Mouse (Mus musculus) ES-E14 (cell line): Measurements from ENCODE around the gene 9930111J21Rik2. TPM values are rescaled to one million over a fixed set of nuclear protein-coding genes. Genes with fewer than 3 reads are reported as not detected.

Experiments
- DNase-seq: peaks from one replicate; pipeline ENCODE4 v3.0.0-alpha.2; 2013; ENCODE audit warnings: low read depth, low spot score
- H3K27ac ChIP-seq: 2 replicates; pipeline ENCODE4 v1.5.1; 2012; ENCODE audit warnings: low read depth, mild to moderate bottlenecking, low read length, moderate library complexity, mixed read lengths; ENCODE audit not compliant: poor library complexity, insufficient read depth, severe bottlenecking
- H3K36me3 ChIP-seq: 2 replicates; pipeline ENCODE4 v1.6.1; 2012; ENCODE audit warnings: mild to moderate bottlenecking, low read length, moderate library complexity, mixed read lengths; ENCODE audit not compliant: control insufficient read depth, poor library complexity, insufficient read depth, severe bottlenecking
- H3K4me1 ChIP-seq, 2 experiments: fragments of 150-350 bp in 1 of 2; sonication (generic) in 1 of 2; 2 replicates each; pipeline ENCODE4 v1.6.1; 2012; ENCODE audit warnings: low read length in 2 of 2, mild to moderate bottlenecking in 1 of 2, mixed read lengths in 1 of 2; ENCODE audit not compliant: control insufficient read depth in 2 of 2, insufficient read depth in 2 of 2, poor library complexity in 1 of 2
- H3K4me3 ChIP-seq, 2 experiments: fragments of 150-350 bp in 1 of 2; sonication (generic) in 1 of 2; 2 replicates each; pipeline ENCODE4 v1.5.1; 2012; ENCODE audit warnings: low read length in 2 of 2, low read depth in 1 of 2, mild to moderate bottlenecking in 1 of 2, mixed read lengths in 1 of 2; ENCODE audit not compliant: insufficient read depth in 1 of 2, poor library complexity in 1 of 2, severe bottlenecking in 1 of 2
- H3K9ac ChIP-seq: 2 replicates; pipeline ENCODE4 v1.6.1; 2012; ENCODE audit warnings: low read depth, mild to moderate bottlenecking, low read length, mixed read lengths; ENCODE audit not compliant: poor library complexity, insufficient read depth, severe bottlenecking
- H3K9me3 ChIP-seq: fragments of 150-350 bp; sonication (generic); 2 replicates; pipeline ENCODE4 v1.6.1; 2012; ENCODE audit warnings: low read depth, mild to moderate bottlenecking, low read length; ENCODE audit not compliant: control insufficient read depth, insufficient read depth
- CHD2 ChIP-seq: IDR thresholded peaks from 2 replicates; pipeline ENCODE4 v1.6.1; 2014; ENCODE audit warnings: mild to moderate bottlenecking, low read depth, low read length, inconsistent platforms
- HCFC1 ChIP-seq: IDR thresholded peaks from 2 replicates; pipeline ENCODE4 v1.6.1; 2012; ENCODE audit warnings: low read length, inconsistent platforms, borderline replicate concordance; ENCODE audit not compliant: insufficient read depth
- MAFK ChIP-seq: IDR thresholded peaks from 2 replicates; pipeline ENCODE4 v1.6.1; 2014; ENCODE audit warnings: mild to moderate bottlenecking, low read depth, low read length, inconsistent platforms; ENCODE audit not compliant: insufficient read depth
- ZC3H11A ChIP-seq: IDR thresholded peaks from 2 replicates; pipeline ENCODE4 v1.6.1; 2012; ENCODE audit warnings: low read depth, mild to moderate bottlenecking, inconsistent platforms, low read length, borderline replicate concordance
- ZNF384 ChIP-seq: IDR thresholded peaks from 2 replicates; pipeline ENCODE4 v1.6.1; 2012; ENCODE audit warnings: low read depth, low read length, inconsistent platforms
- in situ Hi-C, 2 experiments: fragments of 600-800 bp; cut with MboI; formaldehyde crosslinking; loops; one replicate each; pipeline ENCODE4 v1.15.1; 2025; ENCODE audit warnings: low sequenced_read_pairs in 2 of 2, inconsistent platforms in 1 of 2; ENCODE audit not compliant: unreplicated experiment in 2 of 2
- total RNA-seq: library from RNA; depleted of rRNA; stranded (reverse); fragments of 300-350 nt; gene quantifications from 2 replicates; pipeline ENCODE4 v1.2.3, GENCODE M21; 2012

Gene 9930111J21Rik2
- total RNA-seq, 1 experiment: 0.54 TPM

DNA sequence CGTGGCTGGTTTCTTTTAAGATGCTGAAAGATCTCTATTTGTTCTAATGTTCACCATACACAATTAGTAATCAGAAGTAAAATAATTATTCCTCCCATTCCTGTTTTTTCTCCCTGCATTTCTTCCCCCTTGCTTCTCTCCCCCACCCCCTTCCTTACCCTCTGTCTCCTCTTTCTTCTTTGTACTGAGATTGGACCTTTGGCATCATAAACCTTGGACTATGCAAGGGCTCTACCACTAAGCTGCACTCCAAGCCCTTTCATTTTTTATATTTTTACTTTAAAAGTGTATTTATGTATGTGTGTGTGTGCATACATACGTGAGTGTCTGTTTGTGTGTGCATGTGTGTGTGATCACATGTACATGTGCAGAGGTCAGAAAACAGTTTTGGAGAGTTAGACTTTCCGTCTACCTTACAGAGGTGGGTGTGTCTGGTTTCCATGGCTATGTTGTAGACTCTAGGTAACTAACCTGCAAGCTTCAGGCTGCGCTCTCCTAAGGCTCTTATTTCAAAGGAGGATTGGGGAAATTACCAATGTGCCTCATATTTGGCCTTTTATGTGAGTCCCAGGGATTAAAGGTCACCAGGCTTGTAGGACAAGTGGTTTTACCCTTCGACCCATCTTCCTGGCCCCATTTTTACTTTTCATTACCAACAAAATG is 38.1 kb upstream of the 9930111J21Rik2 start:
- H3K4me3 ChIP-seq: no peak overlapping the region
- H3K9me3 ChIP-seq: no peaks in the 10 kb centered on the region
- no peaks in the 10 kb centered on the region for H3K36me3 ChIP-seq
- no peak for DNase-seq
- in situ Hi-C loops: no loop called here
- no peak overlapping the region for H3K27ac ChIP-seq
- H3K9ac ChIP-seq: no peak overlapping the region
- H3K4me1 ChIP-seq: peaks cover 0 to 3% of the 10 kb centered on the region in 2 experiments; a peak in 1 of 4 replicates
- TF ChIP-seq HCFC1 (no peak), ZNF384 (no peak), CHD2 (no peak)

DNA sequence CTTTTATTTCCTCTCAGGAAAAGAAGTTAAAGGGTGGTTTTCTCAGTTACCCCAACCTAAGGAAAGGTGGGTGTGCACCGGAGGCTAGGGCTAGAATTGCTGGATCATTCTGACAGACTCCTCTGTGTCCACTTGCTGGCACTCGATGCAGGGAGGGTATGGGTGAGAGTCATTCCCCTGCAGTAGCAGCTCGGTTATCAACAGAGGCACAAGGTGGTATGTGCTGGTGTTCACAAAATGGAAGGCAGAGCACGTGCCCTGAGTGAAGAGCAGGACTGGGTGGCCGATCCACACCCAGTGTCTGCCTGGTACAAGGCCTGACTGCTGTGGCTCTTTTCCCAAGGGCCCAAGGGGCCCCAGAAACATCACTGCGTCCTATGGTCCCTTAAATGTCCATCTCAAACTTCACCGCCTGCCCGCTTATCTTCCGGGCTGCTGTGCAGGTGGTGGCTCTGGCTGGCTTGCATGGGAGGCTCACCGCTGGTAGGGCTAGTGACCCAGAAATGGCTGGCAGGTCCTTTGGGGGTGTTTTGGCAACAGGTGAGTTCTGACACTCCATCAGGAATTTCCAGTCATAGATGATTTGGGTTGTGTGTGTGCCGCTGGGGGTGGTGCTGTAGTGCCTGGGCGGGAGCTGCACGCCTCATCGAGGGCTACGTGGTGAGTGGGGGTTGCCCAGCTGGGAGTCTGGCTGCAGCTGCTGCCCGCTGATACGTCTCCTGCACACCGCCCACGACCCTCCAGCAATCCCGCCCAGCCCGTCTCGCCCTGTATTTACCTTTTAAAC is 37.0 kb upstream of the 9930111J21Rik2 start:
- Histone ChIP-seq H3K27ac (no peak overlapping the region), H3K4me3 (peak overlapping the region; percentile 8 to 34; a peak in 3 of 4 replicates), H3K36me3 (no peaks in the 10 kb centered on the region), H3K4me1 (peaks cover 0 to 3% of the 10 kb centered on the region in 2 experiments; a peak in 1 of 4 replicates), H3K9me3 (no peaks in the 10 kb centered on the region), H3K9ac (0 out of 2 replicates have a peak overlapping the region, but pooled peaks have one; percentile 1)
- DNase-seq: peak; percentile 12
- in situ Hi-C loops: no loop called here
- TF ChIP-seq ZNF384 (no peak), HCFC1 (no peak), CHD2 (no peak), ZC3H11A (no peak), MAFK (no peak)

DNA sequence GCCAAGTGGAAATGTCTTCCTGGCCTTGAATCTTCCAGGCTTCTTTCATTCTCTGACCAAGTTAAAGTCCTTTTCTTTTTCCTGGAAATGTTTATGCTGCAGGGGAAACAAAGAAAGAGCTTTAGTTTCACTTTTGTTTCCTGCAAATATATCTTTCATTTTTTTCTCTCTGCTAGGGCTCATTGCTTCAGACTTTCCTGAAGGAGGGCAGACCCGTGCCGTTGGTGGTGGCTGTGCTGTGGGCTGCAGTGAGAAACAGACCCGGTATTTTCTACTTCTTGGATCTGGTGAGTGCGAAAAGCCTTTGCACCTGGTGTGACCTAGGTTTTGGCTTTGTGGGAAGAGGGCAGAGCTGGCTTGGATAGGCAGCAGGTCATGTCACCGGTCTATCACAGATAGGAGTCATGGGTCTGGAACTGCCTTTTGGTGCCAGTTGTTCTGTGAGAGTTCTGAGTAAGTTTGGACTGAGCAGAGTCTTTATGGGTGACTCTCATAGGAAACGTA is 35.9 kb upstream of the 9930111J21Rik2 start:
- in situ Hi-C loops: no loop called here
- TF ChIP-seq CHD2: no peak
- TF ChIP-seq MAFK: no peak
- no peak for TF ChIP-seq ZNF384
- TF ChIP-seq ZC3H11A: no peak
- TF ChIP-seq HCFC1: no peak
- H3K36me3 ChIP-seq: no peaks in the 10 kb centered on the region
- no peak overlapping the region for H3K27ac ChIP-seq
- H3K9me3 ChIP-seq: no peaks in the 10 kb centered on the region
- DNase-seq: no peak
- no peak overlapping the region for H3K4me3 ChIP-seq
- no peak overlapping the region for H3K9ac ChIP-seq
- H3K4me1 ChIP-seq: peaks cover 0 to 3% of the 10 kb centered on the region in 2 experiments; a peak in 1 of 4 replicates

GRCm38 (mm10) chr11:49084875-49085274 is 33.8 kb upstream of the 9930111J21Rik2 start:
- in situ Hi-C loops: no loop called here

More at GRCm38 (mm10) chr11:49084875-49085274, 33.8 kb upstream of the 9930111J21Rik2 start:
- TF ChIP-seq ZC3H11A (no peak), ZNF384 (no peak), MAFK (no peak), HCFC1 (no peak), CHD2 (no peak)
- no peaks in the 10 kb centered on the region for H3K36me3 ChIP-seq
- no peak overlapping the region for H3K27ac ChIP-seq
- H3K9me3 ChIP-seq: no peaks in the 10 kb centered on the region
- no peak overlapping the region for H3K9ac ChIP-seq
- DNase-seq: no peak
- no peak overlapping the region for H3K4me3 ChIP-seq
- H3K4me1 ChIP-seq: peaks cover 0 to 3% of the 10 kb centered on the region in 2 experiments; a peak in 1 of 4 replicates
